Mouse (Mus musculus) ovary, postnatal 14 days (tissue): Measurements from ENCODE around the gene Stoml1.

Source experiments
- DNase-seq: peaks from one replicate; pipeline ENCODE4 v3.0.0; 2022; ENCODE audit warnings: low spot score

Gene Stoml1

DNA sequence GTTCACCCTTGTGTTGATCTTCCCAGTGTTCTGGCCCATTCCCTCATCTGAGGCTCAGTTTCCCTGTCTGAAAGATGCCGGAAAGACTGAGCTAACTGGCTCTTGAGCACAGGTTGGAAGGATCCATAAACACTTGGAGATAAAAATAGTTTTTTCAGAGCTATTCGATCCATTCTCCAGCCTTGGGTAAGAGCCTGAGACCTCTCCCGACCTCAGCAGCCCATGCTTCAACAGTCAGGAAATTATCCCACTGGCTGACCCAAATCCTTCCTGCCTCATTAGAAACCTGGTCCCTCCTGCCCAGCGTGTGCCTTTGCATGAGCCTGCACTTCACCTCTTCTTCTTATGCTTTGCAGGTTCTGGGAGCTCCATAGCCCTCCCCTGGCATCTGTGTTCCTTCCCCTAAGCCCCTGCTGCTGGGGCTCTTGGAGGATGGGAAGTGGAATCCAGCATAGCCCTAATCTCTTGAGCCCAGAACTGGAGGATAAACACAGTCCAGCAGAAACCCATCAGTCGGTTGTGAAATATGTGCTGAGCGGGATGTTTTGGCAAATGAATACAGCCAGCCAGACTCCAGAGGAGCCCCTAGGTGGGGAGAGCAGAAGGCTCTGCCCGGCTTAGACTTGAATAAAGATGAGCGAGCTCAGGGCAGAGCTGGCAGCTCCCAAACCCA is 50.8 kb downstream of the Stoml1 start:
- no peak for DNase-seq

GRCm38 (mm10) chr9:58305686-58306085 is 52.7 kb downstream of the Stoml1 start:
- DNase-seq, result no peak

DNA sequence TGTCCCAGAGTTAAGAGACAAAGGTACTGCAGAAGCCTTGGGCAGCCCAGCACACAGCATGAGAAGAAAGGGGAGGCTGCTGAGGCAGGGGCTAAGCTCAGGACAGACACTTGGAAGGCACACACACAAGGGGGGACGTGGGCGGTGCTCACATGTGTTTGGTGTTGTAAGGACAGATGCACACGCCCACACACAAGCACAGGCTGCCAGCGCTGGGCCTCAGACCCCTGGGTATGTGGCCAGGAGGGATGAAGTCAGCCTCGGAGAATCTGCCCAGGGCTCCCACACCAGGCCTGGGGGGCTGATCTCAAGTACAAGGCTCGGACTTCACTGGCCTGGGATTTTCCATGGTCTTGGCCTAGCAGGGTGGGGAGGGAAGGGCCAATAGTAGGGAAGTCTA is 55.4 kb downstream of the Stoml1 start:
- DNase-seq, result peak; percentile 55

- no peak for DNase-seq
Measured at GRCm38 (mm10) chr9:58310043-58310660, 57.2 kb downstream of the Stoml1 start.

DNA sequence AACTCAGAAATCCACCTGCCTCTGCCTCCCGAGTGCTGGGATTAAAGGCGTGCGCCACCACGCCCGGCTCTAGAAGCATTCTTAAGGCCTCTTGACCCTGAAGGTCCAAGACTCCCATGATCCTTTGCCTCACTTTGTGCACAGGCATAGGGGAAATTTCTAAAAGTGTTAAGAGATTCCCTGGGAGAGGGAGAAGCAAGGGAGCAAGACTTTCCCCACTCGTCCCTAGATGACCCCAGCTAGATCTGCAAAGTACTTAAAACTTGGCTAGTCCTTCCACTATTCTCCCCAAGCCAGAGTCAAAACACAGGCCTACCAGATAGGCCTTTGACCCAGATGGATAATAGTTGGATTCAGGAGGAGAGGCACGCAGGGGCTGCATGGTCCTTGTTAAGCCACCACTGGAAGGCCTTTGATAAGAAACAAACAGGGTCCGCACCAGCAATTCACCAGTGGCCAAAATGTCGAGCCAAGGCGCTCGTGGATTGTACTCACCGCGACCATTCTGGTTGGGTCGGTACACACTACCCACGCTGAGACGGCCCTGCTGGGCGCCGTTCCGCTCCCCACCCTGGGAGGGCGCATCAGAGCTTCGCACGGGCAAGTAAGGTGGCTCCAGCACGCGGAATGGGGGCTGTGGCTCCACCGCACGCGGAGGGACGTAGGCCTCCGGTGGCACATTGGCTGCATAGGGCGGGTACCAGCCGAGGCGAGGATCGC is 58.4 kb downstream of the Stoml1 start:
- no peak for DNase-seq
